Mouse (Mus musculus) small intestine, adult 2 months (tissue): ENCODE results near the gene Pou1f1. TPM values are rescaled to one million over a fixed set of nuclear protein-coding genes. Genes with fewer than 3 reads are reported as not detected.

Experiments used
- H3K27ac ChIP-seq: fragments of 200-500 bp; 2 replicates; pipeline ENCODE4 v1.5.1; 2012; ENCODE audit warnings: low read depth, low read length, control low read depth, inconsistent platforms; ENCODE audit not compliant: insufficient read depth
- H3K27me3 ChIP-seq: fragments of 200-500 bp; 2 replicates; pipeline ENCODE4 v1.6.1; 2012; ENCODE audit warnings: mild to moderate bottlenecking, moderate library complexity, low read length, inconsistent platforms; ENCODE audit not compliant: control insufficient read depth, insufficient read depth
- H3K36me3 ChIP-seq: fragments of 200-500 bp; 2 replicates; pipeline ENCODE4 v1.6.1; 2012; ENCODE audit warnings: mild to moderate bottlenecking, low read length, control low read depth, inconsistent platforms; ENCODE audit not compliant: control insufficient read depth, insufficient read depth
- H3K4me1 ChIP-seq: fragments of 200-500 bp; 2 replicates; pipeline ENCODE4 v1.6.1; 2012; ENCODE audit warnings: low read length, inconsistent platforms, mixed read lengths; ENCODE audit not compliant: control insufficient read depth, insufficient read depth, insufficient read length
- H3K4me3 ChIP-seq: fragments of 200-500 bp; 2 replicates; pipeline ENCODE4 v1.5.1; 2012; ENCODE audit warnings: low read depth, mild to moderate bottlenecking, control low read depth, inconsistent platforms, low read length, moderate library complexity
- CTCF ChIP-seq: fragments of 200-500 bp; IDR thresholded peaks from 2 replicates; pipeline ENCODE4 v1.5.1; 2012; ENCODE audit warnings: low read depth, mild to moderate bottlenecking, control low read depth, inconsistent platforms, low read length, moderate library complexity, mixed read lengths; ENCODE audit not compliant: insufficient replicate concordance, insufficient read length; ENCODE audit errors: extremely low read depth
- POLR2A ChIP-seq: fragments of 200-500 bp; IDR thresholded peaks from 2 replicates; pipeline ENCODE4 v1.6.1; 2012; ENCODE audit warnings: low read depth, mild to moderate bottlenecking, control low read depth, inconsistent platforms, low read length, moderate library complexity
- WGBS: fragments of 180-500 bp; shearing (Covaris S2); methylation state at CpG from one replicate; pipeline ENCODE4 v1.1.7; 2018; 5-methylcytosine and 5-hydroxymethylcytosine counted together
- polyA plus RNA-seq: library from polyadenylated mRNA; depleted of rRNA; stranded (reverse); fragments of >200 nt; gene quantifications from 2 replicates; pipeline ENCODE4 v1.2.3, GENCODE M21; 2012; rRNA removed

The Pou1f1 gene
- polyA plus RNA-seq, 1 experiment, result not detected

- peaks cover 12% of the 10 kb centered on the region for H3K4me1 ChIP-seq
- H3K36me3 ChIP-seq, result no peaks in the 10 kb centered on the region
- WGBS, result 70% methylated on average over 4 of the region's 4 CpGs
- TF ChIP-seq POLR2A, result no peak
- TF ChIP-seq CTCF, result no peak
- no peaks in the 10 kb centered on the region for H3K27me3 ChIP-seq
- H3K4me3 ChIP-seq, result no peak overlapping the region
- H3K27ac ChIP-seq, result no peak overlapping the region
These were observed 48.5 kb downstream of the Pou1f1 start for GRCm38 (mm10) chr16:65568853-65569252.

DNA sequence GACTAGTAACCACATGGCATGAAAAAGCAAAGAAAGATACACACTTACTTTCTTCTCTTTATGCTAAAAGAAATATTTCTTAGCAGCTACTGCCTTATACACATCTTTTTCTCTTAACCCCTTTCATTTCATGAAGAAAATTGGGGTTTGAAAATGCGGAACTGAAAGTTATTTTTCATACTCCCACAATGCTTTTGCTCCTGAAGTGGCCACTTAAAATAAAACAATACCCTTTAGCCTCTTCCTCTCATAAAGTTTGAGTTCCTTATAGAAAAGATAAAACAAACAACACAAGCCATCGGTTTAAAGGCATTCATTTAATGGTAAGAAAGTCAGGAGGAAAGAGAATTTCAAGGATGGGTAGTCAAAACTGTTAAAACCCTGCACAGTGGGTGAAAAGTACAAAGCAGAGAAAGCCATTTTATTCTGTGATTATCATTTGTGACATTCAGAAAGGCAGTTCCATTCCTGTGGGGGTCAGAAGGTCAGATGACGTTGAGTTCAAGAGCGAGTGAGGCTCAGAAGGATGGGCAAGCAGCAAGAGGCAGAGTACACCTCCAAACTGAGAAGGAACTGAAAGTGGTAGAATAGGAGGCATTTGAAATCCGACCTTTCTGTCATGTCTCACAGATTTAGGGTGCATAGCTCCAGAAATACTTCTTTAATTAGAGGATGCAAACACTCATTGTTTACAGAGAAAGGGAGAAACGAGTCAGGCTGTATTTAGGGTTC, 57.2 kb downstream of the Pou1f1 start:
- Histone ChIP-seq H3K4me3 (no peak overlapping the region), H3K4me1 (no peaks in the 10 kb centered on the region), H3K27me3 (no peaks in the 10 kb centered on the region), H3K36me3 (no peaks in the 10 kb centered on the region), H3K27ac (no peak overlapping the region)
- WGBS, result 45% methylated on average over 6 of the region's 6 CpGs
- no peak for TF ChIP-seq CTCF
- TF ChIP-seq POLR2A, result no peak

Other genes with a start within 250 kb of the Pou1f1 start
- gene Chmp2b, start 42.2 kb downstream of the Pou1f1 start, polyA plus RNA-seq, result 12.0 and 46.7 TPM in 2 replicates